Comparison of ENCODE assay signal across 20 mouse cellular contexts in the genomic region with DNA sequence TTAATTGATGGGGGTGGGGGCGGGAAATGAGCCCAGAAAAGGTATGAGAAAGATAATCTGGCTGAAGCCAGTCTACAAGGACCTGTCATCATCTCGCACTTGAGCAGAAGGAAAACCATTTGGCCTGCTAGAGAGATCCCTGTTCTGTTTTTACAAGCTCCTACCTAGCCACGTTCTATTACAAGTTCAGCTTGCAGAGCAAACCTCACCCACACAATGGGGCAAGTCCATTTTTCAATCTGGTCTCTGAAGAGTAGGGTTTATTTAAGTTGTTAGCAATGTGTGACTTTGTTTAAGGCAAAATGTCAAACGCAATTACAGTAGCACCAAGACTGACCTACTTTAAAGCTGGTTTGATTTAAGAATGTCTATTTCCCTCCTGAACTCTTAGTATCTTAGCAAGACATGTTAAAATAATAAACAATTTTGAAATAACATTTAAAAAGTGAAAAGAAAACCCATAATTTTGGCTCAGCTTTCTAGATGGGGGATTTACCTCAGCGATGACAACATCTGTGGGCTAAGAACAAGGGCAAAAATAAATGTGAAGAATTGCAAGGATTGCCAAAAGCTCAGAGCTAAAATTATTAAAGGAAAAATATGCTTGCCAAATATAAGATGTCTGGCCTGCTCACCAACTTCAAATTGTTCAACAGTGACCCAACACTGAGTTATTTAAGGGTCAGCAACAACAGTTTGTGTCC. TPM values are rescaled to one million over a fixed set of nuclear protein-coding genes. Genes with fewer than 3 reads are reported as not detected.
DNase-seq lines count a peak whose midpoint lies in the region; ATAC-seq and TF ChIP-seq lines count a peak whose summit lies in the region.
"Had no signal": no experiment of that assay in that cellular context is flagged by ENCODE, and none has a peak within 500 bp of the region (broad histone marks: within the 10 kb centered on the region; RNA-seq: fewer than 3 reads in every experiment).

No protein-coding gene starts in this region.

- no peak overlapping the region for H3K9ac ChIP-seq in heart, embryonic 11.5 days (ENCODE audit: low read depth, low read length)
- H3K9ac ChIP-seq in intestine, embryonic 14.5 days (ENCODE audit: low read length) = no peak overlapping the region
- no peak overlapping the region for H3K9ac ChIP-seq in intestine, embryonic 15.5 days
- H3K9ac ChIP-seq: forebrain, embryonic 12.5 days; liver, embryonic 12.5 days; midbrain, embryonic 15.5 days; neural tube, embryonic 15.5 days had no signal

- H3K4me1 ChIP-seq in heart, embryonic 11.5 days (ENCODE audit: control insufficient read depth, insufficient read depth, low read length) = no peaks in the 10 kb centered on the region
- H3K4me1 ChIP-seq in intestine, embryonic 14.5 days (replicated peaks; ENCODE audit: control insufficient read depth, insufficient read depth, low read length) = no peaks in the 10 kb centered on the region; the same call in 1 of the 2 replicates
- H3K4me1 ChIP-seq in intestine, embryonic 15.5 days (replicated peaks) = no peaks in the 10 kb centered on the region
- H3K4me1 ChIP-seq in embryonic fibroblast, embryonic 13.5 days (ENCODE audit: control insufficient read depth, insufficient read depth, low read length) = peaks cover 6% of the 10 kb centered on the region; the same call in 1 of the 2 replicates
- H3K4me1 ChIP-seq in cerebellum, adult 2 months (ENCODE audit: control insufficient read depth, insufficient read depth, low read length) = no peaks in the 10 kb centered on the region
- H3K4me1 ChIP-seq: forebrain, embryonic 12.5 days; liver, embryonic 12.5 days; midbrain, embryonic 15.5 days; neural tube, embryonic 15.5 days had no signal

- H3K4me2 ChIP-seq in heart, embryonic 11.5 days = no peak overlapping the region
- H3K4me2 ChIP-seq in intestine, embryonic 14.5 days (ENCODE audit: low read length) = no peak overlapping the region
- H3K4me2 ChIP-seq in intestine, embryonic 15.5 days (replicated peaks) = no peak overlapping the region
- H3K4me2 ChIP-seq: forebrain, embryonic 12.5 days; liver, embryonic 12.5 days; midbrain, embryonic 15.5 days; neural tube, embryonic 15.5 days had no signal

- intact Hi-C loops in heart, postnatal 25 days (cut with DNase I) = no loop called here

- H3K4me3 ChIP-seq in heart, embryonic 11.5 days (ENCODE audit: low read depth, low read length) = no peak overlapping the region
- H3K4me3 ChIP-seq in intestine, embryonic 14.5 days (ENCODE audit: low read depth, low read length) = no peak overlapping the region
- no peak overlapping the region for H3K4me3 ChIP-seq in intestine, embryonic 15.5 days (replicated peaks)
- no peak overlapping the region for H3K4me3 ChIP-seq in embryonic fibroblast, embryonic 13.5 days (ENCODE audit: insufficient read depth, low read length)
- H3K4me3 ChIP-seq in cerebellum, adult 2 months (replicated peaks; ENCODE audit: insufficient read depth, low read depth, low read length) = no peak overlapping the region
- H3K4me3 ChIP-seq: forebrain, embryonic 12.5 days; liver, embryonic 12.5 days; midbrain, embryonic 15.5 days; neural tube, embryonic 15.5 days had no signal

- TF ChIP-seq CTCF in embryonic fibroblast, embryonic 13.5 days (IDR thresholded peaks at IDR 0.05; ENCODE audit: borderline replicate concordance, insufficient read depth, low read length) = no peak
- no peak for TF ChIP-seq CTCF in cerebellum, adult 2 months (IDR thresholded peaks at IDR 0.05; ENCODE audit: borderline replicate concordance, insufficient read depth, low read depth, low read length)

- H3K36me3 ChIP-seq in heart, embryonic 11.5 days (ENCODE audit: control insufficient read depth, insufficient read depth, low read length) = no peaks in the 10 kb centered on the region
- no peaks in the 10 kb centered on the region for H3K36me3 ChIP-seq in intestine, embryonic 14.5 days (ENCODE audit: control insufficient read depth, insufficient read depth, low read length)
- H3K36me3 ChIP-seq in intestine, embryonic 15.5 days = no peaks in the 10 kb centered on the region
- H3K36me3 ChIP-seq: forebrain, embryonic 12.5 days; liver, embryonic 12.5 days; midbrain, embryonic 15.5 days; neural tube, embryonic 15.5 days had no signal

- WGBS in heart, embryonic 11.5 days (ENCODE audit: insufficient replicate concordance) = 46% methylated on average over 5 of the region's 5 CpGs
- 41% methylated on average over 5 of the region's 5 CpGs for WGBS in intestine, embryonic 14.5 days
- 39% methylated on average over 5 of the region's 5 CpGs for WGBS in intestine, embryonic 15.5 days
- WGBS in cerebellum, adult 2 months = 80% methylated on average over 5 of the region's 5 CpGs

- no peak for TF ChIP-seq POLR2A in embryonic fibroblast, embryonic 13.5 days (IDR thresholded peaks at IDR 0.05; ENCODE audit: low read depth, low read length)
- no peak for TF ChIP-seq POLR2A in cerebellum, adult 2 months (IDR thresholded peaks at IDR 0.05; ENCODE audit: borderline replicate concordance, insufficient read depth, low read length)

- H3K9me3 ChIP-seq in heart, embryonic 11.5 days (replicated peaks; ENCODE audit: control insufficient read depth, low read length) = no peaks in the 10 kb centered on the region
- H3K9me3 ChIP-seq in intestine, embryonic 14.5 days (ENCODE audit: control insufficient read depth, low read length) = no peaks in the 10 kb centered on the region
- H3K9me3 ChIP-seq in intestine, embryonic 15.5 days = no peaks in the 10 kb centered on the region
- H3K9me3 ChIP-seq: forebrain, embryonic 12.5 days; liver, embryonic 12.5 days; midbrain, embryonic 15.5 days; neural tube, embryonic 15.5 days had no signal

- H3K27me3 ChIP-seq in heart, embryonic 11.5 days (ENCODE audit: control insufficient read depth, insufficient read depth, low read length) = no peaks in the 10 kb centered on the region
- H3K27me3 ChIP-seq in intestine, embryonic 14.5 days (replicated peaks; ENCODE audit: control insufficient read depth, insufficient read depth, low read length) = no peaks in the 10 kb centered on the region
- H3K27me3 ChIP-seq in intestine, embryonic 15.5 days (replicated peaks) = no peaks in the 10 kb centered on the region
- H3K27me3 ChIP-seq in cerebellum, adult 2 months (ENCODE audit: control insufficient read depth, insufficient read depth, low read length) = no peaks in the 10 kb centered on the region
- H3K27me3 ChIP-seq: forebrain, embryonic 12.5 days; liver, embryonic 12.5 days; midbrain, embryonic 15.5 days; neural tube, embryonic 15.5 days had no signal

- no peak overlapping the region for H3K27ac ChIP-seq in heart, embryonic 11.5 days (ENCODE audit: low read depth, low read length)
- H3K27ac ChIP-seq in intestine, embryonic 14.5 days (ENCODE audit: low read depth) = peak overlapping the region; percentile 4; the same call in 1 of the 2 replicates
- H3K27ac ChIP-seq in intestine, embryonic 15.5 days = no peak overlapping the region
- H3K27ac ChIP-seq in embryonic fibroblast, embryonic 13.5 days (ENCODE audit: insufficient read depth, low read length) = peak overlapping the region; percentile 57; the same call in 1 of the 2 replicates
- H3K27ac ChIP-seq in cerebellum, adult 2 months (ENCODE audit: insufficient read depth, low read length) = no peak overlapping the region
- H3K27ac ChIP-seq: forebrain, embryonic 12.5 days; liver, embryonic 12.5 days; midbrain, embryonic 15.5 days; neural tube, embryonic 15.5 days had no signal

- ATAC-seq in heart, embryonic 11.5 days (replicated peaks; ENCODE audit: insufficient number of reproducible peaks, low FRiP score, low TSS enrichment) = 0 out of 2 replicates have a peak, but pooled peaks have one; percentile 55
- no peak for ATAC-seq in intestine, embryonic 14.5 days (replicated peaks; ENCODE audit: low FRiP score, low TSS enrichment, low read depth)
- ATAC-seq in intestine, embryonic 15.5 days = no peak
- ATAC-seq: liver, embryonic 12.5 days; midbrain, embryonic 15.5 days had no signal

- DNase-seq in heart, postnatal 25 days (ENCODE audit: low spot score) = no peak
- DNase-seq in intestine, embryonic 14.5 days (ENCODE audit: low spot score) = no peak
- peak; percentile 72 for DNase-seq in NIH3T3 (ENCODE audit: low read depth)
- DNase-seq in cerebellum, adult 2 months = no peak
- no peak for DNase-seq in lung, postnatal 10 days
- DNase-seq: cerebellum, adult 9-11 months; gastrocnemius, postnatal 36 days; kidney, adult 2 months; kidney, postnatal 4 days; layer of hippocampus, adult 9-11 months; lung, adult 2 months; lung, postnatal 36 days; thymus, postnatal 14 days had no signal

RNA-seq across cellular contexts. Expression of a gene that starts 54.9 kb away (rescaled TPM):
- 96.2 and 97.2 TPM in 2 replicates for polyA plus RNA-seq in heart, embryonic 11.5 days (2014; fragmentation: Nextera tagmentation; extraction: Ambion mirVana)
- total RNA-seq in heart, postnatal 25 days (2021) = 10 to 100 TPM; 54.6 to 59.6 TPM
- polyA plus RNA-seq in intestine, embryonic 14.5 days (2014; fragmentation: Nextera tagmentation; extraction: Ambion mirVana) = 98.9 and 118 TPM in 2 replicates
- 74.2 and 81.2 TPM in 2 replicates for polyA plus RNA-seq in intestine, embryonic 15.5 days (2015; fragmentation: Nextera tagmentation; extraction: Ambion mirVana)
- polyA plus RNA-seq in embryonic fibroblast, embryonic 13.5 days (2011; ENCODE audit: insufficient read length, low read depth, missing spikeins) = 102 and 105 TPM in 2 replicates
- 48.2 and 49.0 TPM in 2 replicates for polyA plus RNA-seq in cerebellum, adult 2 months (2012; rRNA removed)

Comparison
In these comparisons a context has a peak if more than half of its experiments do, and no peak if none do; other contexts are left out.
1. H3K27ac ChIP-seq: peak in intestine, embryonic 14.5 days (single experiment) and embryonic fibroblast, embryonic 13.5 days (single experiment); none in heart, embryonic 11.5 days (single experiment), intestine, embryonic 15.5 days (single experiment) and cerebellum, adult 2 months (single experiment).